Mouse (Mus musculus) frontal cortex, postnatal 25 days (tissue): ENCODE data around the gene Zfp977.
"Not testable (repeated sequence)": the region's sequence is repeated elsewhere in the genome, so short reads cannot be mapped to it uniquely, and the experiment has no call there.

Experiments used
- DNase-seq, 2 experiments: peaks; one replicate each; pipeline ENCODE4 v3.0.0; 2022; ENCODE audit warnings: low spot score in 2 of 2

Zfp977 gene

GRCm38 (mm10) chr7:42592413-42592812, at the start of gene Zfp977:
Gene Zfp977 (minus strand): TSS chr7:42592547.
- not testable (repeated sequence) for DNase-seq

- DNase-seq, result not testable (repeated sequence)
Observed at GRCm38 (mm10) chr7:42631031-42631430, 38.7 kb upstream of the Zfp977 start.

GRCm38 (mm10) chr7:42595666-42596065, 3.3 kb upstream of the Zfp977 start:
- DNase-seq, result not testable (repeated sequence)

GRCm38 (mm10) chr7:42591311-42591710, 1.0 kb downstream of the Zfp977 start:
- DNase-seq, result not testable (repeated sequence)

- DNase-seq, result no peak
Observed at GRCm38 (mm10) chr7:42578488-42578887, 13.9 kb downstream of the Zfp977 start, which contains the start of gene Gm21028. Gene Gm21028 (minus strand): TSS chr7:42578588.

- no peak for DNase-seq
Observed at GRCm38 (mm10) chr7:42551766-42552165, 40.6 kb downstream of the Zfp977 start.
